Mouse (Mus musculus) embryonic facial prominence, embryonic 14.5 days (tissue): ENCODE measurements around the gene Slc7a10. TPM values are rescaled to one million over a fixed set of nuclear protein-coding genes. Genes with fewer than 3 reads are reported as not detected.

Experiments used
- ATAC-seq: fragments of 200-750 bp; cut with Nextera tagmentation; 2 replicates; pipeline ENCODE4 v1.8.0; 2017; ENCODE audit warnings: low read depth, moderate number of reproducible peaks, moderate TSS enrichment
- DNase-seq: peaks from one replicate; pipeline ENCODE4 v3.0.0-alpha.2; 2015; ENCODE audit warnings: low spot score
- H3K27ac ChIP-seq: fragments of 300-500 bp; sonication (generic); replicated peaks from 2 replicates; pipeline ENCODE4 v1.5.1; 2014; ENCODE audit warnings: low read depth, mild to moderate bottlenecking, low read length, moderate library complexity
- H3K27me3 ChIP-seq: fragments of 300-500 bp; sonication (generic); replicated peaks from 2 replicates; pipeline ENCODE4 v1.6.1; 2014; ENCODE audit warnings: low read length; ENCODE audit not compliant: control insufficient read depth, insufficient read depth
- H3K36me3 ChIP-seq: fragments of 300-500 bp; sonication (generic); 2 replicates; pipeline ENCODE4 v1.6.1; 2014; ENCODE audit warnings: low read length, mixed read lengths; ENCODE audit not compliant: control insufficient read depth, insufficient read depth
- H3K4me1 ChIP-seq: fragments of 300-500 bp; sonication (generic); 2 replicates; pipeline ENCODE4 v1.6.1; 2014; ENCODE audit warnings: antibody characterized with exemption, low read length; ENCODE audit not compliant: control insufficient read depth, insufficient read depth
- H3K4me2 ChIP-seq: fragments of 300-500 bp; sonication (generic); 2 replicates; pipeline ENCODE4 v1.6.1; 2014; ENCODE audit warnings: low read depth, mild to moderate bottlenecking, low read length, moderate library complexity, mixed read lengths
- H3K4me3 ChIP-seq: fragments of 300-500 bp; sonication (generic); 2 replicates; pipeline ENCODE4 v1.5.1; 2014; ENCODE audit warnings: low read depth, mild to moderate bottlenecking, low read length
- H3K9ac ChIP-seq: fragments of 300-500 bp; sonication (generic); 2 replicates; pipeline ENCODE4 v1.6.1; 2014; ENCODE audit warnings: low read depth, mild to moderate bottlenecking, low read length, moderate library complexity, mixed read lengths
- H3K9me3 ChIP-seq: fragments of 300-500 bp; sonication (generic); 2 replicates; pipeline ENCODE4 v1.6.1; 2016; ENCODE audit warnings: low read length; ENCODE audit not compliant: control insufficient read depth
- WGBS: fragments of 180-500 bp; shearing (Covaris S2); extraction: QIAGEN DNeasy Blood & Tissue Kit; methylation state at CpG from one replicate; pipeline ENCODE4 v1.1.7; 2014; 5-methylcytosine and 5-hydroxymethylcytosine counted together
- polyA plus RNA-seq: library from polyadenylated mRNA; unstranded; fragments of >200 nt; fragmentation: Nextera tagmentation; extraction: Ambion mirVana; gene quantifications from 2 replicates; pipeline ENCODE4 v1.2.1, GENCODE M21; 2014

Gene Slc7a10
- polyA plus RNA-seq, 1 experiment from 2014 or later, result 5.1 TPM

- peaks cover 40% of the 10 kb centered on the region for H3K27me3 ChIP-seq
- DNase-seq, result peak; percentile 46
These were observed 1.1 kb upstream of the Slc7a10 start for GRCm38 (mm10) chr7:35184833-35185724.

GRCm38 (mm10) chr7:35189699-35190098 lies 3.5 kb downstream of the Slc7a10 start:
- no peaks in the 10 kb centered on the region for H3K9me3 ChIP-seq
- peaks cover 11% of the 10 kb centered on the region for H3K4me1 ChIP-seq
- H3K27ac ChIP-seq, result no peak overlapping the region
- no peak for DNase-seq
- H3K36me3 ChIP-seq, result no peaks in the 10 kb centered on the region
- H3K4me2 ChIP-seq, result no peak overlapping the region
- H3K9ac ChIP-seq, result no peak overlapping the region
- peaks cover 33% of the 10 kb centered on the region for H3K27me3 ChIP-seq
- no peak overlapping the region for H3K4me3 ChIP-seq
- ATAC-seq, result no peak
- 42% methylated on average over 5 of the region's 5 CpGs for WGBS

More at GRCm38 (mm10) chr7:35184833-35185724, 1.1 kb upstream of the Slc7a10 start:
- H3K27ac ChIP-seq, result no peak overlapping the region
- peaks cover 20% of the 10 kb centered on the region for H3K9me3 ChIP-seq
- ATAC-seq, result no peak
- H3K4me3 ChIP-seq, result peak overlapping the region; percentile 44
- no peaks in the 10 kb centered on the region for H3K36me3 ChIP-seq
- H3K4me1 ChIP-seq, result peaks cover 11% of the 10 kb centered on the region
- H3K9ac ChIP-seq, result peak overlapping the region; percentile 52
- whole genome bisulfite sequencing, result 5% methylated on average over 29 of the region's 54 CpGs
- peak overlapping the region; percentile 80 for H3K4me2 ChIP-seq

- no peaks in the 10 kb centered on the region for H3K9me3 ChIP-seq
- no peak overlapping the region for H3K4me2 ChIP-seq
- DNase-seq, result no peak
- no peak overlapping the region for H3K27ac ChIP-seq
- H3K4me3 ChIP-seq, result no peak overlapping the region
- H3K4me1 ChIP-seq, result 0 out of 2 replicates have a peak, but pooled peaks cover 2% of the 10 kb centered on the region
- no peak overlapping the region for H3K9ac ChIP-seq
- 7% methylated on average over 2 of the region's 2 CpGs for WGBS
- H3K36me3 ChIP-seq, result no peaks in the 10 kb centered on the region
- no peak for ATAC-seq
- peaks cover 17% of the 10 kb centered on the region for H3K27me3 ChIP-seq
These were observed 5.1 kb downstream of the Slc7a10 start for GRCm38 (mm10) chr7:35191276-35191675.

GRCm38 (mm10) chr7:35197022-35197421 lies 10.8 kb downstream of the Slc7a10 start:
- Histone ChIP-seq H3K36me3 (peaks cover 20% of the 10 kb centered on the region), H3K9ac (no peak overlapping the region), H3K4me1 (0 out of 2 replicates have a peak, but pooled peaks cover 12% of the 10 kb centered on the region), H3K4me2 (no peak overlapping the region), H3K4me3 (no peak overlapping the region), H3K27ac (no peak overlapping the region), H3K9me3 (no peaks in the 10 kb centered on the region), H3K27me3 (no peaks in the 10 kb centered on the region)
- ATAC-seq (peak; percentile 30; the same call in 1 of the 2 replicates), DNase-seq (peak; percentile 74)
- 38% methylated on average over 2 of the region's 2 CpGs for WGBS

DNA sequence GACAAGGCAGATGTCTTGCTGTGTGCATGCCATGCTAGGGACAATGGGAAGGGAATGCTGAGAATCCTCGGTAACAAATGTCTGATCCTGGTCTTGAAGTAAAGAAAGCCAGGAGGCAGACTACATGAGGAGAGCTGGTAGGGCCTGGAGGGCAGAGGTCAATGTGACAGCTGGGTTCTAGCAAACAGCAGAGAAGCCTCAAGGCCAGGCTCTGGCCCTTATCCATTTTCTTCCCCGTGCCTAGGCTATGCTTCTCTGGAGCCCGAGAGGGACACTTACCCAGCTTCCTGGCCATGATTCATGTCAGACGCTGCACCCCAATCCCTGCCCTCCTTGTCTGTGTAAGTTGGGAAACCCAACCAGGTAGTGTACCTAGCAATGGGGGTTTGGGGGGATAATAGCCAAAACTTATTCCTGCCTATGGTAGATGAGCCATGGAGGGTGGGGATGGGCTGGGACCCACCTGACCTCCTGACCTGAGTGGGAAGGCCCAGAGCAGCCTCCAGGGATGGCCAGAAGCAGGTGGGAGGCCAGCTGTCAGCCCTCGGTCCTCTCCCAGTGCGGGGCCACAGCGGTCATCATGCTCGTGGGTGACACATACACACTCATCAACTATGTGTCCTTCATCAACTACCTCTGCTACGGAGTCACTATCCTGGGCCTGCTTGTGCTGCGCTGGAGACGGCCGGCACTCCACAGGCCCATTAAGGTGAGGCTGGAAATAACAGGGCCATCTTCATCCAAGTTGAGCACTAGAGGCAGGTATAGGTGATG lies 13.0 kb downstream of the Slc7a10 start:
- DNase-seq (no peak), ATAC-seq (no peak)
- no peak overlapping the region for H3K9ac ChIP-seq
- H3K27ac ChIP-seq, result no peak overlapping the region
- no peak overlapping the region for H3K4me3 ChIP-seq
- H3K27me3 ChIP-seq, result no peaks in the 10 kb centered on the region
- WGBS, result 87% methylated on average over 12 of the region's 12 CpGs
- H3K4me2 ChIP-seq, result no peak overlapping the region
- peaks cover 42% of the 10 kb centered on the region for H3K36me3 ChIP-seq
- 0 out of 2 replicates have a peak, but pooled peaks cover 12% of the 10 kb centered on the region for H3K4me1 ChIP-seq
- H3K9me3 ChIP-seq, result no peaks in the 10 kb centered on the region

- Histone ChIP-seq H3K4me2 (no peak overlapping the region), H3K9ac (no peak overlapping the region), H3K4me1 (0 out of 2 replicates have a peak, but pooled peaks cover 12% of the 10 kb centered on the region), H3K36me3 (peaks cover 48% of the 10 kb centered on the region), H3K27me3 (no peaks in the 10 kb centered on the region), H3K9me3 (no peaks in the 10 kb centered on the region), H3K4me3 (no peak overlapping the region), H3K27ac (no peak overlapping the region)
- DNase-seq, result no peak
- ATAC-seq, result no peak
These were observed 13.6 kb downstream of the Slc7a10 start for GRCm38 (mm10) chr7:35199755-35200154.

DNA sequence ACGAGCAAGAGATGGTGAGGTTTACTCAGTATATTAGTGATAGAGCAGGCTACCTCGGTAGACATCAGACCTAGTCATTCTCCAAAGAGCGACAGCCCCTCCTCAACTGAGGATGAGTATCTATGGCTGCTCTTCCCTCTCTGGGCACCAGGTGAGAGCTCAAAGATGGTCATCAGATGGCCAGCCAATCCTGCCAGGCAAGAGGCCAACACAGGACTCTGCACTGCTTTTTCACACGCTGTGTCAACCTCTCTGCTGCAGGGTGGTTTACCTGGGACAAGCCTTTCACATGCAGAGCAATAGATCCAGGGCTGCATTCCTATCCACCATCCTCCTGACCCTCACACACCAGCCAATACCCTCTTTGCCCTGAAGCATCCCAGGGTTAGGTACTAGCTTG lies 25.6 kb downstream of the Slc7a10 start:
- no peak overlapping the region for H3K4me3 ChIP-seq
- ATAC-seq, result no peak
- no peaks in the 10 kb centered on the region for H3K27me3 ChIP-seq
- no peak overlapping the region for H3K9ac ChIP-seq
- peaks cover 9% of the 10 kb centered on the region; the same call in 1 of the 2 replicates for H3K4me1 ChIP-seq
- no peak overlapping the region for H3K4me2 ChIP-seq
- H3K9me3 ChIP-seq, result no peaks in the 10 kb centered on the region
- DNase-seq, result no peak
- WGBS, result 90% methylated on average over 4 of the region's 4 CpGs
- no peak overlapping the region for H3K27ac ChIP-seq
- H3K36me3 ChIP-seq, result peaks cover 22% of the 10 kb centered on the region

DNA sequence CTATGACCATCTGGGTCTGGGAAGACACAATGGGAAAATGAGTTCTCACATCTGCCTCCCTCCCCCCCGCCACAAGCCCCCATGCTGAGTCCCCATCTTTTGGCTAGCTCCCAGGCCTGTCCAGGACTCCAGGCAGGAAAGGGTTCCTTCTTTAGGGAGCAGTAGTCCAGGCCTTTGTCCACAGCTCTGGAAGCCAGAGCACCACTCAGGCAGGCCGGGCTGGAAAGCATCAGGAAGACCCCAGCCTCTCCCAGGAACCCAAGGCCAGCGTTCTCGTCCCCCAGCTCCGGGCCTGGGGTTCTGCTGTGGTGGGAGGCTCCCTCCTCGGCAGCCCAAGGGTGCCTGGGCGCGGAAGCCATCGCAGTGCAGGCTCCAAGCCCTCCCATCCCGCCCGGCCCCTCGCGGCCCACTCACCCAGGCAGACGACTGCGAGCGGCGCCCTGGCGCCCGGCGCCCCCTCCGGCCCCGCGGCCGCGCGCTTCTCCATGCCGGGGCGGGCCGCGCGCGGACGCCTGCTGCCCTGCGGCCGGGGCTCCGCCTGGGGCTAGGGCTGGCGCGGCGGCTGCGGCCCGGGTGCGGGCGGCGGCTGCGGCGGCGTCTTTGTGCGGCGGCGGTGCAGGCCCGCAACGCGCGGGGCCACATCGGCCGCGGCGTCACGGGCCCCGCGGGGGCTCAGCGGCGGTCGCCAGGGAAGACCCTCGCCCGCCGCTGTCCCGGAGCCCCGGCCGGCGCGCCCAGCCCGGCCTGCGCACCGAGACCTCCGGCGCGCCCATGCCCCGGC lies 28.4 kb downstream of the Slc7a10 start:
- peak overlapping the region; percentile 63 for H3K27ac ChIP-seq
- H3K4me1 ChIP-seq, result peaks cover 9% of the 10 kb centered on the region; the same call in 1 of the 2 replicates
- peak overlapping the region; percentile 78 for H3K9ac ChIP-seq
- no peaks in the 10 kb centered on the region for H3K27me3 ChIP-seq
- peaks cover 22% of the 10 kb centered on the region for H3K36me3 ChIP-seq
- DNase-seq (peak; percentile 13), ATAC-seq (peak; percentile 58)
- H3K4me2 ChIP-seq, result peak overlapping the region; percentile 74
- peak overlapping the region; percentile 69 for H3K4me3 ChIP-seq
- no peaks in the 10 kb centered on the region for H3K9me3 ChIP-seq
- WGBS, result 0% methylated on average over 7 of the region's 79 CpGs
